Mouse (Mus musculus) stomach, embryonic 15.5 days (tissue): ENCODE results near the gene Stab2. TPM values are rescaled to one million over a fixed set of nuclear protein-coding genes. Genes with fewer than 3 reads are reported as not detected.

Experiments used
- ATAC-seq: fragments of 200-750 bp; cut with Nextera tagmentation; 2 replicates; pipeline ENCODE4 v1.8.0; 2017; ENCODE audit warnings: low read depth, moderate number of reproducible peaks, moderate TSS enrichment; ENCODE audit not compliant: insufficient read depth, low FRiP score
- H3K27ac ChIP-seq: fragments of 300-500 bp; sonication (generic); 2 replicates; pipeline ENCODE4 v1.5.1; 2015; ENCODE audit warnings: mild to moderate bottlenecking, inconsistent platforms
- H3K27me3 ChIP-seq: fragments of 300-500 bp; sonication (generic); replicated peaks from 2 replicates; pipeline ENCODE4 v1.6.1; 2015; ENCODE audit warnings: inconsistent platforms
- H3K36me3 ChIP-seq: fragments of 300-500 bp; sonication (generic); 2 replicates; pipeline ENCODE4 v1.6.1; 2015; ENCODE audit warnings: inconsistent platforms
- H3K4me1 ChIP-seq: fragments of 300-500 bp; sonication (generic); 2 replicates; pipeline ENCODE4 v1.6.1; 2015; ENCODE audit warnings: inconsistent platforms
- H3K4me2 ChIP-seq: fragments of 300-500 bp; sonication (generic); 2 replicates; pipeline ENCODE4 v1.6.1; 2015; ENCODE audit warnings: mild to moderate bottlenecking, inconsistent platforms
- H3K4me3 ChIP-seq: fragments of 300-500 bp; sonication (generic); replicated peaks from 2 replicates; pipeline ENCODE4 v1.5.1; 2015; ENCODE audit warnings: inconsistent platforms
- H3K9ac ChIP-seq: fragments of 300-500 bp; sonication (generic); 2 replicates; pipeline ENCODE4 v1.6.1; 2015; ENCODE audit warnings: inconsistent platforms
- H3K9me3 ChIP-seq: fragments of 300-500 bp; sonication (generic); 2 replicates; pipeline ENCODE4 v1.6.1; 2016; ENCODE audit warnings: inconsistent platforms
- WGBS: fragments of 180-500 bp; shearing (Covaris S2); methylation state at CpG from one replicate; pipeline ENCODE4 v1.1.7; 2015; 5-methylcytosine and 5-hydroxymethylcytosine counted together
- polyA plus RNA-seq: library from polyadenylated mRNA; unstranded; fragments of >200 nt; fragmentation: Nextera tagmentation; extraction: Ambion mirVana; gene quantifications from 2 replicates; pipeline ENCODE4 v1.2.1, GENCODE M21; 2015

The Stab2 gene
- 3.3 and 5.0 TPM in 2 replicates for polyA plus RNA-seq

DNA sequence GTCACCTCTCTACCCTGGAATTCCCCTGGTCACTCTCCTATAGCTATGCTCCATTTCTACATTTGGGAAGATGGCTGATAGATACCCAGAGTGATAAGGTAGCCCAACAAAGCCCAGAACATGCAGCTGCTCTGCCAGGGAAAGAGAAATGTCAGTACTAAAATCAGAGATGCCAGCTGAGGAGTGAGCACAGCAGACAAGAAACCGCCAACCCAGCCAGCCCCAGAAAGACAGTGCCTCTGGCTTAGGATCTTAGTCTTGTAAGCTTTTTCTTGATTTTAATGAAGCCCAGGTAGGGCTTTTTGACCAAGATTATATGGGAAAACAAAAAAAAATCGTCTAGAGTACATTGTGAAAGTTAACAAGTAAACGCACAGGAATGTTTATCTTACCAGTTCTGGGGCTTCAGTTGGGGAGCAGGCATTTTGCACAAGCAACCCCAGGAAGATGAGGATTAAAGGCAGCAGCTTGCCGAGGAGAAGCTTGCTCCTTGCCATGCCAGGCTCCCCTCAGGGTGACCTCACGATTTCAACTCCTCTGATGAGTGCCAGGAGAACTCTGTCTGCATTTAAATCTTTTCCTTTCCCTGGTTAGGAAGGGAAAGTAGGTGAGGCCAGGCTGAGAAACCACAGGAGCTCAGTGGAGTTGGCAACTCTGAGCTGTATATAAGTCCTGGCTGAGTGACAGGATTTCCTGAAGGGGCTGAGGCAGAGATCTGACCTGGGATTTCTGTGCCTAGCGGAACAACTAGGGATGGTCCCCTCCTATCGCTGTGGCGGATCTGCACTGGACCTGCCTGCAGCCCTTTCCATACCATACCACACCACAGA, at the start of gene Stab2:
Stab2 (minus strand) TSS at position 641 of the 830 bp plus-strand sequence.
- no peaks in the 10 kb centered on the region for H3K36me3 ChIP-seq
- H3K4me1 ChIP-seq = no peaks in the 10 kb centered on the region
- no peaks in the 10 kb centered on the region for H3K27me3 ChIP-seq
- 48% methylated on average over 8 of the region's 8 CpGs for WGBS
- H3K4me3 ChIP-seq = no peak within 1 kb of the TSS
- no peak within 1 kb of the TSS for H3K4me2 ChIP-seq
- no peak for ATAC-seq
- no peak within 1 kb of the TSS for H3K9ac ChIP-seq
- H3K9me3 ChIP-seq = no peaks in the 10 kb centered on the region
- no peak within 1 kb of the TSS for H3K27ac ChIP-seq

DNA sequence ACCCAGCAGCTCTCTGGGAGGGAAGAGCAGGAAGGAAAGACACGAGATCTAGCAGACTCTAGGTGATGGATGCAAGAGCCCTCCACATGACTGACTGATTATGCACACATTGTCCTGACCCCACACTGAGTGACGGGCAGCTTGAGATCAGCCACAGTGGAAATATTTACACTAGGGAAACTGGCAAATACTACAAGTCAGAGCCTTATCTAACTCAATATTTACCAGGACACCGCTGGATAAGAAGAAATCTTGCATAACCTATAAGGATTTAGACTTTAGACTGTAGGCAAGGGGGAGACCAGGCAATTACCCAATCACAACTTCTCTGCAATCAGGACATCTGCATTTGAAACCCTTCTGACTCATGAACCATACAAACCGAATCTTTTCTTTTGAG, 43.9 kb upstream of the Stab2 start:
- WGBS = 29% methylated on average over 4 of the region's 4 CpGs
- ATAC-seq = peak; percentile 91
- no peak overlapping the region for H3K27ac ChIP-seq

GRCm38 (mm10) chr10:87049179-87049578, 41.4 kb upstream of the Stab2 start:
- Histone ChIP-seq H3K27ac (no peak overlapping the region), H3K36me3 (no peaks in the 10 kb centered on the region), H3K4me2 (no peak overlapping the region), H3K9ac (no peak overlapping the region), H3K9me3 (no peaks in the 10 kb centered on the region), H3K4me3 (no peak overlapping the region), H3K4me1 (no peaks in the 10 kb centered on the region), H3K27me3 (no peaks in the 10 kb centered on the region)
- ATAC-seq = no peak
- 73% methylated on average over 3 of the region's 3 CpGs for WGBS

More for the DNA sequence above, 43.9 kb upstream of the Stab2 start:
- Histone ChIP-seq H3K4me3 (no peak overlapping the region), H3K4me2 (no peak overlapping the region), H3K9ac (no peak overlapping the region), H3K9me3 (no peaks in the 10 kb centered on the region), H3K36me3 (no peaks in the 10 kb centered on the region), H3K4me1 (no peaks in the 10 kb centered on the region), H3K27me3 (no peaks in the 10 kb centered on the region)

- WGBS = 78% methylated on average over 10 of the region's 10 CpGs
- H3K9me3 ChIP-seq = no peaks in the 10 kb centered on the region
- no peaks in the 10 kb centered on the region for H3K27me3 ChIP-seq
- no peaks in the 10 kb centered on the region for H3K4me1 ChIP-seq
- ATAC-seq = no peak
- H3K36me3 ChIP-seq = no peaks in the 10 kb centered on the region
- no peak overlapping the region for H3K9ac ChIP-seq
- no peak overlapping the region for H3K27ac ChIP-seq
- H3K4me3 ChIP-seq = no peak overlapping the region
- H3K4me2 ChIP-seq = no peak overlapping the region
Measured at GRCm38 (mm10) chr10:87046931-87047468, 39.2 kb upstream of the Stab2 start.

- Histone ChIP-seq H3K36me3 (no peaks in the 10 kb centered on the region), H3K4me3 (no peak overlapping the region), H3K9me3 (no peaks in the 10 kb centered on the region), H3K4me2 (no peak overlapping the region), H3K9ac (no peak overlapping the region), H3K27me3 (no peaks in the 10 kb centered on the region), H3K4me1 (no peaks in the 10 kb centered on the region), H3K27ac (no peak overlapping the region)
- no peak for ATAC-seq
- 37% methylated on average over 6 of the region's 6 CpGs for WGBS
Measured at GRCm38 (mm10) chr10:87046469-87046868, 38.6 kb upstream of the Stab2 start.

DNA sequence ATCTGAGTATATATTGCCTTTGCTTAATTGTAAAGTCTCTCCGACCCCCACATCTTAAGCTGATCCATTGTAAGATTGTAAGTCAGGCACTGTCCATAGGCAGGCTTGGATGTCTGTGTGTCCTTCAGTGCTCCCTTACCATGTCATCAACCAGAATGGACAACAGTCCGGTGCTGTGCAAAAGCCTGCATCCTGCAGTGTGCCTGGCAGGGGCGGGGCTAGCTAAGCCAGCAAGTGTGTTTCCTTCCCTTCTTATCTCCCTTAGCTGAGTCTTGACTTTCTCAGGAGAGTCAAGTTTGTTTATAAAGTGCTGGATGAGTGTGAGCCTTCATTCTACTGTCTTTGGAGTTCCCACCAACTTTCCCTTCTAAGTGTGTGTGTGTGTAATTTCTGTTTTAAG, 37.4 kb upstream of the Stab2 start:
- no peaks in the 10 kb centered on the region for H3K4me1 ChIP-seq
- ATAC-seq = no peak
- H3K27me3 ChIP-seq = no peaks in the 10 kb centered on the region
- H3K27ac ChIP-seq = no peak overlapping the region
- no peak overlapping the region for H3K9ac ChIP-seq
- H3K4me3 ChIP-seq = no peak overlapping the region
- 45% methylated on average over 3 of the region's 3 CpGs for WGBS
- no peak overlapping the region for H3K4me2 ChIP-seq
- no peaks in the 10 kb centered on the region for H3K9me3 ChIP-seq
- no peaks in the 10 kb centered on the region for H3K36me3 ChIP-seq

- 0 out of 2 replicates have a peak, but pooled peaks cover 3% of the 10 kb centered on the region for H3K27me3 ChIP-seq
Measured at GRCm38 (mm10) chr10:87041265-87041664, 33.4 kb upstream of the Stab2 start.

DNA sequence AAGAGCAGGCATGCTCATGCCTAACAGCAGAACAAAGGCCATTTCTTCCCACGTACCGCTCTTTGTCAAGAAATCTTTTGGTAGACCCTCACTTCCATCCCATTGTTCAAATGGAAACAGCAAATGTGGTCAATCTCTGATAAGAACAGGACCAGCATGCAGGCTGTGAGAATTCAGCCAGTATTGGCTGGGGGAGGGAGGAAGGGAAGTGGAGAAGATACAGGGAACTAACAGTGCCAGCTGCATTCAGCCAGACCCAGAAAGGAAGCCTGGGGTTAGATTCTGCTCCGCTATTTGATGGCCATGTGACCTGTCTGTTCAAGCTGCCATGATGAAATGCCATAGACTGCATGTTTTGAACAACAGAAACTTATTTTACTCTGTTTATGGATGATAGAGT, 32.0 kb upstream of the Stab2 start:
- WGBS = 88% methylated on average over 3 of the region's 3 CpGs
- Histone ChIP-seq H3K4me3 (no peak overlapping the region), H3K9me3 (no peaks in the 10 kb centered on the region), H3K4me2 (no peak overlapping the region), H3K27me3 (0 out of 2 replicates have a peak, but pooled peaks cover 5% of the 10 kb centered on the region), H3K27ac (no peak overlapping the region), H3K36me3 (no peaks in the 10 kb centered on the region), H3K4me1 (peaks cover 2% of the 10 kb centered on the region; the same call in 1 of the 2 replicates), H3K9ac (no peak overlapping the region)
- no peak for ATAC-seq

More at GRCm38 (mm10) chr10:87041265-87041664, 33.4 kb upstream of the Stab2 start:
- Histone ChIP-seq H3K36me3 (no peaks in the 10 kb centered on the region), H3K27ac (no peak overlapping the region), H3K4me1 (peaks cover 2% of the 10 kb centered on the region; the same call in 1 of the 2 replicates), H3K9me3 (no peaks in the 10 kb centered on the region), H3K9ac (no peak overlapping the region), H3K4me3 (no peak overlapping the region), H3K4me2 (no peak overlapping the region)
- 85% methylated on average over 7 of the region's 7 CpGs for WGBS
- ATAC-seq = no peak

DNA sequence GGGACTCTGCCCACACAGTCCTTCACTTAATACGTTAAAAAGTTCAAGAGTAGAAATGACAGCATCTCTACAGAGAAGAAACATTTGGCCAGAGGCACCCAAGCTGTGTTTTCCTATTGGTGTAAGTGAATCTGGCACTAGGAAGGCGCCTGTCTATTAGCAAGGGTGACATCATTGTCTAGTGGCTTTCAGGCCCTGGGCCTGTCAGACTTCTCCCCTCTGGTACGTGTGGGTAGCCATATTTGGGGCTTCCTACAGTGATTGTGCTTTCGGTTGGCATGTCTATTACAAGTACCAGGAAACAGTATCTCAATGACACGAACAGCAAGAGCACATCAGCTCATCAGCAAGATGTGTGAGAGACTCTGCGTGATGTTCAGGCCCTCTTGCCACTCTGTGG, 31.5 kb upstream of the Stab2 start:
- Histone ChIP-seq H3K4me1 (peaks cover 2% of the 10 kb centered on the region; the same call in 1 of the 2 replicates), H3K9me3 (no peaks in the 10 kb centered on the region), H3K4me3 (no peak overlapping the region), H3K27me3 (0 out of 2 replicates have a peak, but pooled peaks cover 5% of the 10 kb centered on the region), H3K9ac (no peak overlapping the region), H3K36me3 (no peaks in the 10 kb centered on the region), H3K27ac (no peak overlapping the region), H3K4me2 (no peak overlapping the region)
- no peak for ATAC-seq
- 72% methylated on average over 6 of the region's 6 CpGs for WGBS

GRCm38 (mm10) chr10:87037062-87037461, 29.2 kb upstream of the Stab2 start:
- no peak for ATAC-seq
- no peak overlapping the region for H3K4me2 ChIP-seq
- no peak overlapping the region for H3K27ac ChIP-seq
- H3K36me3 ChIP-seq = no peaks in the 10 kb centered on the region
- H3K9ac ChIP-seq = no peak overlapping the region
- peaks cover 2% of the 10 kb centered on the region; the same call in 1 of the 2 replicates for H3K4me1 ChIP-seq
- no peaks in the 10 kb centered on the region for H3K9me3 ChIP-seq
- WGBS = 37% methylated on average over 5 of the region's 5 CpGs
- H3K4me3 ChIP-seq = no peak overlapping the region
- 0 out of 2 replicates have a peak, but pooled peaks cover 5% of the 10 kb centered on the region for H3K27me3 ChIP-seq

DNA sequence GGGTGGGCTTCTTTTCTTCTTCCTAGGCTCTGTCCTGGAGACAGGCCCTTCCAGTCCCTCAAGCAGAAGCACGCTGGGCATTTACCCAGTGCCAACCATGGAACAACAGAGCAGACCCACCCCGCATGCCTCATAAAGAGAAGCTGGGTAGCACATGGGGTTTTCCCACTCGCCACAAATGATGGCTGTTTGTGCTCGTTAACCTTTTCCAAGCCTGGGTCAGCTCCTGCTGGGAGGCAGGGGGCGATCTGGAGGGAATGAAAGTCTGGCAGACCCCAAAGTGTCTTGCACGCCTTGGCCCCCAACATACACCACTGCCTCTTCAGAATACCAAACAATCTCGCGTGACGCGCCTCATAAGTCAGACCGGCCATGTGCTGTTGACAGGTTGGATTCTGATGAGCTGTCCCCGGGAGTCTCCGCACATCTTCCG, 28.5 kb upstream of the Stab2 start:
- H3K9me3 ChIP-seq = no peaks in the 10 kb centered on the region
- H3K9ac ChIP-seq = no peak overlapping the region
- ATAC-seq = no peak
- no peak overlapping the region for H3K4me3 ChIP-seq
- 62% methylated on average over 14 of the region's 14 CpGs for WGBS
- H3K4me1 ChIP-seq = peaks cover 2% of the 10 kb centered on the region; the same call in 1 of the 2 replicates
- H3K4me2 ChIP-seq = no peak overlapping the region
- H3K27ac ChIP-seq = no peak overlapping the region
- no peaks in the 10 kb centered on the region for H3K36me3 ChIP-seq
- H3K27me3 ChIP-seq = 0 out of 2 replicates have a peak, but pooled peaks cover 5% of the 10 kb centered on the region

DNA sequence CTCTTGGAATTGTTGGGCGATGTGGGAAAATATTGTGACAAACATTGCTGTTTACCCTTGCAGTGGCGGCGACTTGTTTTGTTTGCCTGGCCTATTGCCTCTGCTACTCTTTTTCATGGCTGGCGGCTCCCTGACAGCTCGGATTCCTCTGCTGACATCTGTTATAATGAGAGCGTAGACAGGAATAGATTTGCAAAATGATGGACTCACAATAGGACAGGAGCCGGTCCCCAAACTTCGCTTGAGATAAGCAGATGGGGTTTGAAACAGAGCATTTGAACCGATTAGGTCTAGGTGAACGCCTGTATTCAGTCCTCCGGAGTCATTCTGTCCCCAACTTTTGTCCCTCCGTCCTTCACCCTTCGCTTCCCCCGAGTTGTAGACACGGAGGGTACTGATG, 28.0 kb upstream of the Stab2 start:
- Histone ChIP-seq H3K36me3 (no peaks in the 10 kb centered on the region), H3K27ac (no peak overlapping the region), H3K9ac (no peak overlapping the region), H3K27me3 (0 out of 2 replicates have a peak, but pooled peaks cover 5% of the 10 kb centered on the region), H3K9me3 (no peaks in the 10 kb centered on the region), H3K4me1 (peaks cover 2% of the 10 kb centered on the region; the same call in 1 of the 2 replicates), H3K4me3 (no peak overlapping the region), H3K4me2 (no peak overlapping the region)
- no peak for ATAC-seq
- WGBS = 73% methylated on average over 15 of the region's 15 CpGs
